Mouse (Mus musculus) right cerebral cortex, adult 2 months (tissue): ENCODE data around the gene Cend1.
"Not testable (repeated sequence)": the region's sequence is repeated elsewhere in the genome, so short reads cannot be mapped to it uniquely, and the experiment has no call there.

Experiments used
- DNase-seq, 2 experiments: peaks; one replicate each; pipeline ENCODE4 v3.0.0; 2021 to 2022; ENCODE audit warnings: low spot score in 2 of 2

Gene Cend1

DNA sequence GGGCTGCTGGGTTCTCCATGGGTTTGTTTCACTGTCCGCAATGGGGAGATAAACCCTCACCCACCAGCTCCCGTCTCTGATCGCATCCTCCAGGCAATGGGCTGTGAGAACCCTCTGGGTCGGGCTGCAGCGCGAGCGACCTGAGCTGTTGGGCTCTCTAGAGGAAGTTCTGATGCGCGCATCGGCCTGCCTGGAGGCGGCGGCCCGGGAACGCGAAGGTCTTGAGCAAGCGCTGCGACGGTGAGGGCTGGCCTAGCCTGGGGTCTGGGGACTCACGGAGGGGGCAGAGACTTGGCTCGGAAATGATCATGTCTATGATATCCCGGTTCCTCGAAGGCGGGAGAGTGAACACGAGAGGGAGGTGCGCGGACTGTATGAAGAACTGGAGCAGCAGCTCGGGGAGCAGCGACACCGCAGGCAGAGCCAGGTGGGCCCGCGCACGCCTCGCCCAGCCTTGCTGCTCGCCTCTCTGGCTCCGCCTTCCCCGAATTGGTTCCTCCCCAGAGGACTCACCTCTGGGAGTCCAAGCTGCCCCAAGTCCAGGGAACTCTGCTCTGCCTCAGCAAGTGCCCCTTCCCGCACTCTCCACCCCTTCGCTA is 35.4 kb upstream of the Cend1 start:
- no peak for DNase-seq

DNA sequence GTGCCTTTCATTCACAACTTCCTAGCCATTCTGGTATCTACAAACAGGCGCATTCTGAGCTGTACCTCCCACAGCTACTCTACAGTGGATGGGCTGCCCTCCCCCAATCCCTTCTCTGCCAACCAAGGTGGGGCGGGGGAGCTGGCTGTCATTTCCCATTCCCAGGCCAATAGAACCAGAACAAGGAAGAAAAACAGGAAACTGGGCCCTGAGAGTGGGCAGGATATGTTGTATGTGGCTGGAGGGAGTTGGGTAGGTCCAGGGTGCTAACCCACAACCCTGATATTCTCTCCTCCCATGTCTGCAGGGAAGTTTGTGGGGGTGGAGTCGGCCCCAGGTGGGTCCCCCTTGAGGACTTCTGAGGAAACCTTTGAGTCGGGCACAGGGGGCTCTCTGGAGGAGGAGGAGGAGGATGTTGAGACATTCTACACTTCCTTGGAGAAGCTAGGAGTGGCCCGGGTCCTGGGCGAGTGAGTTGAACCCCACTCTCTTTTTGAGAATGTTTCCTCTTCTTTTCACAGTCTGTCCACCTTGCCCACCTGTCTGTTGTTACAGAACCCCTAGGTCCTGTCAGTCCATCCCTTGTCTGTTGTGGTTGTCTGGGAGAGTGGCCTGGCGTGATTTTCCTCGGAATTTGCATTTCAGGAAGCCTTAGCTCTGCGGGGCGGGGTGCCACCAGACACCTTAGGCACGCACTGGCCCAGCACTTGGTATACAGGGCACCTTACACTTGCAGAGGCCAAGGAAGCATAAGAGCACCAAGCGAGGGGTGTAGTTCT is 34.7 kb upstream of the Cend1 start:
- DNase-seq, result no peak

DNA sequence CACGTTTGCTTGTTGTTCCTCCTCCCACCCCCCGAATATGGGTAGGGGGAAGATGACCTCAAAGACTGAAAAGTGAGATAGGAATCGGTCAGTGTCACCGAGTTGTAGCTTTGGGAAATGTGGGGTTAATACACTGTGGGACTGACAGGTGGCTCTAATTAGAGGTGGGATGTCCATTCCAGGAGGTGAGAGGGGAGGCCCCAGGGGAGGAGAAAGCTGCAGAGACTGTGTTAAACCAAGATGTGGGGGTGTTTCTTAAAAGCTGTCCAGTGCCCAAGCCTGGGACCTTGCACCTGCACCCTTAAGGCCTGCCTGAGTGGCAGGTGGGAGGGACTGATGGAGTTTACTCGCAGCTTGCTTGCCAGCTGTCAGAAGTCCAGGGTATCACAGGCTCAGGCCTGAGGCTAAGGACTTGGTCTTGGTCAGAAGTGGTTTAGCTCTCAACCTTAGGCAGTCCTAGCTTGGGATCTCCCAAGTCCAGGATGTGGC is 33.1 kb upstream of the Cend1 start:
- no peak for DNase-seq

DNA sequence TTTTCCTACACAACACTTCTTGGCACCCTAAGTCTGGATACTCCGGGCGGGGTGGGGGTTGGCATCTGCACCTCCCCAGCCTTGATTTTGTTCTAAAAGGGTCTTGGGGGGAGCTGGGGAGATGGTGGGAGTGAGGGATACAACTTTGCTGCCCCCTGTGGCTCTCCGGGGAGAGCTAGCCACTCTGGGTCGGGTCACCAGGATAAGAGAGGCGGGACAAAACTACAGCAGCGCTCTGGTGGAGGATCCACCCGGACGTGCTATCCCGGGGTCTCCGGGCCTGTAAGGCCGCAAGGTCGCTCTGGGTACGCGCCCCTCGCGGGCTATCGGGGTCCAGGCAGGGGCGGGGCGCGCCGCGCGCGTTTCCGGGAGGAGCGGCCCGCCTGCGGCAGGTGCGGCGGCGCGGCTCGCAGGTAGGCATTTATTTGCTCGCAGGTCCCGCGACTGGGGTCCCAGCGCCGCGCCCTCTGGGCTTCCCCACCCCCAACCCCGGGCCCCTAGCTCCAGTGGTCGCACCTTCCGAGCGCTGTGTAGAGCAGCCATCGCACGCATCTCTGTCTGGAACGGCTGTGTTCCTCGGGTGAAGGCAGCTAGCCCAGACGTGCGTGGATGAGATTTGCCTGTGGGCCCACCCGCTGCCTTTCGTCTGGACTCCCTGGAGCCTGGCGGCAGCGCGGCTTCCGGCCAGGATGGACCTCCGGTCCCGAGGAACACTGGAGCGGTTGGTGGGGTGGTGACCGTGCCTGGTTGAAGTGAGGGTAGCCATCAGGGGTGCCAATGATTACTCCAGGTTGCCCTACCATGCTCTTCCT is 32.4 kb upstream of the Cend1 start:
- no peak for DNase-seq

DNA sequence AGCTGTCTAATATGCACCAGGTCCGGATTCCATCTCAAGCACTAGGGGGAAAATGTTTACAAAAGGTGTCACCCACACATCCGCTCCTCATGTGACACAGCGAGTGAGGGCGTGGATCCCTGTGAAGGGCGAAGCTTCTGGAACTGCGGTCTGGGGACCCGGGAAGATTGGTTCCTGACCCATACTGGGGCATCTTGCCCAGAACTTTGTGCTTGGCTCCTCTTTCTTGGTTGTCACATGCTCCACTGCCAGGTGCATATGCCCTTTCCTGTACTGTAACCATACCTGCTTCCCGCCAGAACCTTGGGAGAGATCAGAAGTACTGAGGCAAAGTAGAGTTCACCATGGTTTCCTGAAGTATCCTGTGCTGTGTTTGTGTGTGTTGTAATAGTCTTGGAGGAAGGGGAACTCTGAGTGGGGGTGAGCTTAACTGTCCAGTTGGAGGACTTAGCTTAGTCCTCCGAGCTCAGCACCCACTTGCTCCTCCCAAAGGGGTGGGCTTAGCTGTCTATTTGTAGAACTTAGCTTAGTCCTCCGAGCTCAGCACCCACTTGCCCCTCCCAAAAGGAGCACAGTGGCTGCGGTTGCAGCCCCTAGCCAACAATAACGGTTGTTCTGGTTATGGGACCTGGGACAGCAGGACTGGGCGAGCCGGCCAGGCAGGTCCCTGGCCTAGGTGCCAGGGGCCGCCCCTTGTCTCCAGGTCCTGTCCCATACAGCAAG is 31.3 kb upstream of the Cend1 start, which contains the start of gene Cracr2b:
Cracr2b (plus strand) TSS at position 704 of the 723 bp plus-strand sequence.
- no peak for DNase-seq

DNA sequence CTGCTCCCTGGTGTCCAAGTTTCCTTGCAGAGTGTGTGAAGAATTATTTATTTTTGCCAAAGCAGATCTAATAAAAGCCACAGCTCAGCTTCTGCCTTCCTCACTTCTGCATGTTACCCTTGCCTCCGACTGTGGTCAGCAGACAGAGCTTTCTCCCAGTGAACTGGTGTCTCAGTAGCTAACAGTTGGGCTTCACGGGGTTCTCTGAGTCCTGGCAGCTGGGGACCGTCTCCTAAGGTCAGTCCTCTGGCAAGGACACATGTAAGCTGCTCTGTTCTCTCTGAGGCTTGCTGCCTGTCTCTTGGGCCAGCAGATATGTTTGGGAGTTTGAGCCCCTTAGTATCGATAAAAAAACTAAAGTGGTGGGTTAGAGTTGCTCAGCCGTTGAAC is 30.7 kb upstream of the Cend1 start:
- DNase-seq, result no peak

DNA sequence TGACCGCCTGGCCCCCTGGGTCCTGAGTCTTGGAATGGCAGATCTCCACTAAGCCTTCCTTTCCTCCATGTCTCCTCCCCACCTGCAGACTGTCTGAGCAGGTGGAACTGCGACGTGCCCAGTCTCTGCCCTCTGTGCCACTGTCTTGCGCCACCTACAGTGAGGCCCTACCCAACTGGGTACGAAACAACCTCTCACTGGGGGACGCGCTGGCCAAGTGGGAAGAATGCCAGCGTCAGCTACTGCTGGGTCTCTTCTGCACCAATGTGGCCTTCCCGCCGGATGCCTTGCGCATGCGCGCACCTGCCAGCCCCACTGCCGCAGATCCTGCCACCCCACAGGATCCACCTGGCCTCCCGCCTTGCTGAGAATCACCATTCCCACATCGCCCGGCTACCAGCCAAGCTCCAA is 30.0 kb upstream of the Cend1 start:
- no peak for DNase-seq

DNA sequence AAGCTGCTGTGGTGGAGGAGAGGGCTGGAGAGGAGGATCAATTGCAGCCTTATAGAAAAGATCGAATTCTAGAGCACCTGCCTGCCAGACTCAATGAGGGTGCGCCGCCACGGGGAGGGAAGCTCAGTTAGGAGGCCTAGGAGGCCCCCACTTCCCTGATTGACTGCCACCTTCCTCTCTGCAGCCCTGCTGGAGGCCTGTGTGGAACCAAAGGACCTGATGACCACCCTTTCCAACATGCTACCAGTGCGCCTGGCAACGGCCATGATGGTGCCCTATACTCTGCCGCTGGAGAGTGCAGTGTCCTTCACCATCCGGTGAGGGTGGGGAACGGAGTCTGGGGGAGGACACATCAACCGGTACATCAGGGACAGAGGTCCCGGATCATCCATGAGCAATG is 29.4 kb upstream of the Cend1 start:
- DNase-seq, result no peak

DNA sequence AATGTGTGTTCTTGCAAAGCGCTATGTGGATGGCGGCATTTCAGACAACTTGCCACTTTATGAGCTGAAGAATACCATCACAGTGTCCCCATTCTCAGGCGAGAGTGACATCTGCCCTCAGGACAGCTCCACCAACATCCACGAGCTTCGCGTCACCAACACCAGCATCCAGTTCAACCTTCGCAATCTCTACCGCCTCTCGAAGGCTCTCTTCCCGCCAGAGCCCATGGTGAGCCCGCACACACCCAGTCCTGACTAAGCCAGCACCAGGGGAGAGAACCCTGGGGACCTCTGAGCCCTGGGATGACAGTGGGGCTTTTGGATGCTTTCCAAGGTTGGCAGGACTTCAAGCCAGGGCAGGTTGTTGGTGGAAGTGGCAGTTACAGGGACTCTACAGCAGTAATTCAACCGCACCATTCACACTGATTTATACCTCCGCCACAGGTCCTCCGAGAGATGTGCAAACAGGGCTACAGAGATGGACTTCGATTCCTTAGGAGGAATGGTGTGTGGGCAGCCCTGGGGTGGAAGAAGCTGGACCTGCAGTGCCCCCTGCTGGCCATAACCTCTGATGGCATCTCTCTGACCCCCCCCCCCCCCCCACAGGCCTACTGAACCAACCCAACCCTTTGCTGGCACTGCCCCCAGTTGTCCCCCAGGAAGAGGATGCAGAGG is 28.8 kb upstream of the Cend1 start:
- DNase-seq, result no peak

DNA sequence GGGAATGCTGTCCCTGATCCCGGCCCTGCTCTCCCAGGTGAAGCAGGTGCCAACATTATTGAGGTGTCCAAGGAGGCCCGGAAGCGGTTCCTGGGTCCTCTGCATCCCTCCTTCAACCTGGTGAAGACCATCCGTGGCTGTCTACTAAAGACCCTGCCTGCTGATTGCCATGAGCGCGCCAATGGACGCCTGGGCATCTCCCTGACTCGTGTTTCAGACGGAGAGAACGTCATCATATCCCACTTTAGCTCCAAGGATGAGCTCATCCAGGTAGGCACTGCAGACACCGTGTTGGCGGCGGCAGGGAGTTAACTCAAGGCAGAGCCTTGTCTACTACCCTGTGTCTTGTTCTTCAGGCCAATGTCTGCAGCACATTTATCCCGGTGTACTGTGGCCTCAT is 27.9 kb upstream of the Cend1 start:
- no peak for DNase-seq

DNA sequence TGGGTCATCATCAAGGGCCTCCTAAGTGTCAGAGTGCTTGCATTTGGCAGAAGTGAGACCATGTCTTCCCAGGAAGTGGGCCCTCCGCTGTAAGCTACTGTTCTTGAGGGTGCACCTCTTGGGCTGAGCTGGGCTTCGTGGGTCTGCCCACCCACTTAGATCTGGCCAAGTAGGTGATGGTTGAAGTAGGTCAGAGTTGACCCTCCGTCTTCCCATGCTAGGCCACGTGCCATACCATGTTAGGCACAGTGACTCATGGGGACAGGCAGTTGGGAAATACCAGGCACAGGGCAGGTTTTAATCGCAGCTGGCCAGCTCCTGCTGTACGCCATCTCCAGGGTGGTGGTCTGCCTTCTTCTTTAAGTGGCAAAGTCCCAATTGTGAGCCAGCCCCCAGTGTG is 27.4 kb upstream of the Cend1 start:
- DNase-seq, result no peak

DNA sequence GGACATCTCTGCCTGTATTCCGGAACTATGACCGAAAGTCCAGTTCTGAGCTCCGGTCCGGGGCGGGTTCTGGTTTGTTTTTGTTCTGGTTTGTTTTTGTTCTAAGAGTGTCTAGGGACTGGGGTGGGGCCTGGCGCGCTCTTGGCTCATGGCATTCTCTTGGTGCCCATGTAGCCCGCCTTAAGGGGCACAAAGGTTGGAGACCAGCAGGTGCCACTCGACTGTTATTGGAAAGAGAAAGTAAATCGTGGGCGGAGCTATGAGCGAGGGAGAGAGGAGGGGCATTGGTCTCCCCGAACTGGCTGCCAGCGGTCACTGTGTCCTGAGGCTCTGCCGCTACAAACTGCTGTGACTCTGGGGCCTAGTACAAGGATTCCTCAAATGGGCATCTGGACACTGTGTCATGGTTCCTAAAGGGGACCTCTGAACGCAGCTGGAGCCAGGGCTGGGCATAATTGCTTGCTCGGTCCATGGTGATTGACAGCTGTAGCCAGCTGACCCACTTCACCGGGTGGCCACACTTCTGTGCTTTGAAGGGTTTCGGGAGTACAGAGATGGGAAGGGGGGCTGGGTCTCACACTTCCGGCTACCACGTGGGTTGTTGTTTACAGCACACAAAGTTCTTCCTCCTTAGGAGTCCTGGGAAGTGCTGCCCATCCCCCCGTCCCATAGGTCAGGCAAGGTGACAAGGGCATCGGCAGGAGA is 26.5 kb upstream of the Cend1 start:
- DNase-seq, result peak in 1 of 2 experiments; percentile 53

DNA sequence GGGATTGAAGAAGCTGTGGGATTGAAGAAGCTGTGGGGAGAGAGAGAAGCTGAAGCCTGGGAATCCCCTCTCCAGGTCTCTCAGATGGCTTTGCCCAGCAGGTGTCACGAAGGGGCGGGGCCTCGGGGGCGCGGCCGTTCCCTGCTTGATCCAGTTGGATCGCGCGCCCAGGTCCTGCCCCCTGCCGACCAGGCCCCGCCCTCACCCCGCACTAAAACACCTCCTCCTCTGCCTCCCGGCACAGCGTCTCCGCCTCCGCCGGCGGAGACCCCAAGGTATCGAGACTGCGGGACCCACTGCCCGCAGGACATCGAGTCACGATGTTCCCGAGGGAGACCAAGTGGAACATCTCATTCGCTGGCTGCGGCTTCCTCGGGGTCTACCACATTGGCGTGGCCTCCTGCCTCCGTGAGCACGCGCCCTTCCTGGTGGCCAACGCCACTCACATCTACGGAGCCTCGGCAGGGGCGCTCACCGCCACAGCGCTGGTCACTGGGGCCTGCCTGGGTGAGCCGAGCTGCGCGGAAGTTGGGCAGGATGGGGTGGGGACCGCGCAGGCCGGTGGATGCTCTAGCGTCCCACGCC is 25.8 kb upstream of the Cend1 start, which contains the start of gene Pnpla2:
Pnpla2 (plus strand) TSS at position 232 of the 585 bp plus-strand sequence.
- DNase-seq, result peak; percentile 90 to 91

DNA sequence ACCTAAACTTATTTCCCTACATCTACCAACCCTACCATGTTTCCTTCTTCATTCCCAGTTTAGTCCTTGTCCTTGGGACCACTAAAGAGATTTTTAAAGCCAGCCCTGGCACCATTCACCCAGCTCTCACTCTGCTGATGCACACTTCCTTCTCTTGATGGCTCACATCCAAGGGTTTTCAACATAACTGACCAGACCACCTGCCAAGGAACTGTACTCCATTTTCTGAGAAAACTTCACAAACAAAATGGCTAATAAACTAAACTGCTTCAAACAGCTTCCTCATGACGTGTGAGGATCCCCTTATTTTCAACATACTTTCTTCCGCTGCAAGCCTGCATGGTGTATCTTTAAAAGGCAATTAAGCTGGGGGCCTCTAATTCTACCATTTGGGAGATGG is 24.3 kb upstream of the Cend1 start:
- DNase-seq, result no peak

DNA sequence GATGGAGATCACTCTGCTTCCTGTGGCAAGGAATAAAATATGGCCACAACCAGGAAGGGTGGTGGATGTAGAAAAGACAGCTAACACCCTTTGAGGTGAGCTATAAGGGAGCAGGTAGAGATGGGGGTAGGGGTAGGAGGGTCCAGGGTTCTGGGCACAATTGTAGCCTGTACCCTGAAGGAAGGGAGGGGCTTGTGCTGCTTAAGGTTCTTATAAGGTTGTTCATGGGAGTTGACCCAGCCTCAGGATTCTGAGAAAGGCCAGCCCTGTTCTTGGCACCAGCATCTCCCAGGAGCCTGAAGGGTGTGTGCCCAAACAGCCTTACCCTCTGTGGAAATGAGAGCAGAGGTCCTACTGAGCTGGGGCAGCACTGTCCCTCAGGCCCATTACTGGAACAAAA is 22.6 kb upstream of the Cend1 start:
- DNase-seq, result no peak

DNA sequence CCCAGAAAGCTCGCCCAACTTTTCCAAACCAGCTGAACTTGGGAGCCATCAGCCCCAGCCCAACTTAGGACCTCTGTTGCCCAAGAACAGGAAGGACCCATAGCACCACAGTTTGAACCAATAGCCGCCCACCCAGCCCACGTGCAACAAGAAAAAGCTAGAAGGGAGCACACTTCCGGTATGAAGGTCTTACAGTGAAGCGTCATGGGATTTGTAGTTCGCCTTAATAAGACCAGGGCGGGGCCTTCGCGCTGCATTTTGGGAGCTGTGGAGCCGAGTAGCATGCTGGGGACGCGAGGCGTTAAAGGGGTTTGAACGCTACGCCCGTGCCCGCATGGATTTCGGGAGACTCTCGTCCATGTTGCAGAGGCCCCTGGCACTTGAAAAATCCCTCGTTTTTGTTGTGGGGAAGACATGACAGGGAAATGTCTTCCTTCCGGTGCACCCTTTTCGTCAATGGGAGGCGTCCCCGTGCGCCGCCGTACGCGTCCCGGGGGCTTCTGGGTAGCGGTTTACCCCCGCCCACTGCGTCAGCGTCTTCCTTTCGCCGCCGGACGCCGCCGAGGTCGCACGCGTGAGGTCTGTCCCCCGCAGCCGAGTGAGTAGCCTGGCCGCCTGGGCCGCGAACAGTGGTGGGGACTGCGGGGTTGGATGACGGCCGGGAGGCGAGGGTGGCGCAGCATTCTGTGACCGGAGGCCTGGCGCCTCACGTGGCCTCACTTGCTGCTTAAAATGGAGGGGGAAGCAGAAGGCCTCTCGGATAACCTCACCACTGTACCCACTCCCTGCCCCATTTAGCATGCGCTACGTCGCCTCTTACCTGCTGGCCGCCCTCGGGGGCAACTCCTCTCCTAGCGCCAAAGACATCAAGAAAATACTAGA is 18.1 kb upstream of the Cend1 start, which contains the start of gene Rplp2:
Rplp2 (plus strand) TSS at position 261 of the 882 bp plus-strand sequence.
- DNase-seq, result peak; percentile 96 to 98

DNA sequence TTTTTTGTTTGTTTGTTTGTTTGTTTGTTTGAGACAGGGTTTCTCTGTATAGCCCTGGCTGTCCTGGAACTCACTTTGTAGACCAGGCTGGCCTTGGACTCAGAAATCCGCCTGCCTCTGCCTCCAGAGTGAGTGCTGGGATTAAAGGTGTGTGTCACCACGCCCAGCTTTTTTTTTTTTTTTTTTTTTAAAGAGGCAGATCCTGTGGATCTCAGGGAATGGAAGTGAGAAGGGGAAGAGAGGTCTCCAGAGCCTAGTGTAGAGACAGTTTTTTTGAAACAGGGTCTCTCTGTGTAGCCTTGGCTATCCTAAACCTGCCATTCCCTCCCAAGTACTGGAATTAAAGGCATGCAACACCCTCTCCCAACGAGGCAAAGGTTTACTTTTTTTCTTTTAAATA is 17.1 kb upstream of the Cend1 start:
- DNase-seq, result not testable (repeated sequence)

DNA sequence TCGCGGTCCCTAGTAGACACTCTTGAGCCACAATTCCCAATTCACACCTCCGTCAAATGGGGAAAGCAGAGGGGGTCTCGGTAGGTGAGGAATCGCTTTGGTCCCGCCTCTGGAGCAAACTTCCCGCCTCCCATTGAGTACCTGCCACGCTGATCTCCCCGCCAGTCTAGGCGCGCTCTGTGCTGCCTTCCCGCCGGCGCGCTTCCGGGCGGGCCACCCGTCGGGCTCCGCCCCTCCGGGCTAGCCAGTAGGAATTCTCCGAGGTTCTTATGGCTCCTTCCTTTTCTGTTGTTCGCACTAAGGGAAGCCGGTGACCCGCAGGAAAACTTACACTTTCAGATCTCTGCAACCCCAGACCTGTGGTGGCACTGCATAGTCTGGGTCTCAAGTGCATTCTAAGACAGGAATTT is 14.5 kb upstream of the Cend1 start, which contains the start of gene Pidd1:
Pidd1 (minus strand) TSS at position 198 of the 410 bp plus-strand sequence.
- DNase-seq, result no peak
